Mouse (Mus musculus): ENCODE results near the gene Ncf2. TPM values are rescaled to one million over a fixed set of nuclear protein-coding genes. Genes with fewer than 3 reads are reported as not detected.
A peak's percentile ranks its signal among the peaks of the same experiment; 100 is the strongest.
"Not testable (repeated sequence)": the region's sequence is repeated elsewhere in the genome, so short reads cannot be mapped to it uniquely, and the experiment has no call there.

Gene Ncf2
- total RNA-seq (2021): 1 to 10 TPM; 4.4 to 6.0 TPM

DNA sequence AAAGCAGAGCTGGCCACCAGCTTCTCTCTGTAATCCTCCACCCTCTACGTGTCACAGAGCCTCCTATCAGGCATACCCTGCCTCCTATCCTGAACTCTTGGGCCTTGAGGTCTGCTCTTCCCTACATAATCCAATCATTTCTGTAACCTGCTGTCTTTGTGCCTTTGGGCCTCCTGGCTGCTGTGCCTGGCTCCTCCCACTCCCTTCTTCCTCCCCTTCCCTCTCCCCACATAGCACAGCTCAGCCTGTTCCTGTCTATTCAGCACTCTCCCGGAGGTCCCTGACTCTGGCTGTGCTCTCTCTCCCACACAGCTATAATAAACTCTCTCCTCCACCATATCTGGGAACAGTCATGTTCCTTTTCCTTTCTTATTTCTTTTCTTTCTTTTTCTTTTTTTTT lies at the start of gene Ncf2:
TSS of gene Ncf2 (plus strand) at position 298 of the 400 bp plus-strand sequence.
- no peak for DNase-seq
- intact Hi-C loops (cut with DNase I): loop anchor here (10.0 kb wide), 1 partner anchor 575 kb away; no protein-coding TSS in a partner anchor

DNA sequence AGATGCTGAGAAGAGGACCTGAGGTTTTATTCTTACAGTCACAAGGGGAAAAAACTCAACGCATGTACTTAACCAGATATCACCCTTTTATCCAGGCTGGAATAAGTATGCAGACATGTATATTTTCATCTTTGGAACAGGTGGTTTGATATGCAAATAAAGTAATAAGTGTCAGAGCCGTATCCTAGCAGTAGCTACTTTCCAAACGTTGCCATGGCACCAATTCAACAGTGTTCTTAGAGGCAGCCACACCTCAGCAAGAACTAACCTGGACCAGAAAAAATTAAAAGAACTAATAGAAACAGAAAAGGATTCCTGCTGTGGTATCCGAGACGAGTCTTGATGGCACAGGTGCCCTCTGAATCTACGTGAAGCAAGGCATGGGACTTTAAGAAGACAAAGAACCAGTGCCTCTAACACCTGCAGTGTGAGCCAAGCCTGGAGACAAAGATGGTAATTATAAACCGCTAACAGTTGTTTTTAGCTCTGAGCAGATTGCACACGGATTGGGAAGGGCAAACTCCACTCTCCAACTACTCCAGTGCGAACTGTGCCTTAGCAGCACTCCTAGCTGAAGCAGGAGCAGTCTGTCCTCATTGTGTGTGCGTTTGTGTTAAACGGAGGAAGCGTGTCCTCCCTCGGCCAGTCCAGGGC lies 49.6 kb upstream of the Ncf2 start, which contains the start of gene Apobec4:
TSS of gene Apobec4 (plus strand) at position 240 of the 654 bp plus-strand sequence.
- no peak for DNase-seq
- intact Hi-C loops (cut with DNase I): no loop called here

DNA sequence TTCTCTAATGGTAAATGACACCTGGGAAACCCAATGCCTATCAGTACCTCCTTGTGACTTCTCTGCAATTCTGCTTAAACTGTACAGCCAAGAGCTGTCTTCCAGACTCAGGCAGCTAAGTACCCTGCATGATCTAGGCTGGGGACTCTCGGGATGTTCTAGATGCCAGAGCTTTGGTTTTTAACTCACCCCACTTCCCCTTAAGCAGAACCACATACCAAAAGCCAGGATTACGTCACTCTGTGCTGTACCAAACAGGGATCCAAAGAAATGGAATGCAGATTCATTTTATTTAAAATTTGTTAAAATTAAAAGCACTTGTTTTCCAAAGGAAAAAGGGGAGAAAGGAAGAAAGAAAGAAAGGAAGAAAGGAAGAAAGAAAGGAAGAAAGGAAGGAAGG lies 38.2 kb upstream of the Ncf2 start:
- intact Hi-C loops (cut with DNase I): loop anchor here (10.0 kb wide), 1 partner anchor 367 kb away; the partner anchor contains the start of gene Colgalt2
- DNase-seq: no peak

DNA sequence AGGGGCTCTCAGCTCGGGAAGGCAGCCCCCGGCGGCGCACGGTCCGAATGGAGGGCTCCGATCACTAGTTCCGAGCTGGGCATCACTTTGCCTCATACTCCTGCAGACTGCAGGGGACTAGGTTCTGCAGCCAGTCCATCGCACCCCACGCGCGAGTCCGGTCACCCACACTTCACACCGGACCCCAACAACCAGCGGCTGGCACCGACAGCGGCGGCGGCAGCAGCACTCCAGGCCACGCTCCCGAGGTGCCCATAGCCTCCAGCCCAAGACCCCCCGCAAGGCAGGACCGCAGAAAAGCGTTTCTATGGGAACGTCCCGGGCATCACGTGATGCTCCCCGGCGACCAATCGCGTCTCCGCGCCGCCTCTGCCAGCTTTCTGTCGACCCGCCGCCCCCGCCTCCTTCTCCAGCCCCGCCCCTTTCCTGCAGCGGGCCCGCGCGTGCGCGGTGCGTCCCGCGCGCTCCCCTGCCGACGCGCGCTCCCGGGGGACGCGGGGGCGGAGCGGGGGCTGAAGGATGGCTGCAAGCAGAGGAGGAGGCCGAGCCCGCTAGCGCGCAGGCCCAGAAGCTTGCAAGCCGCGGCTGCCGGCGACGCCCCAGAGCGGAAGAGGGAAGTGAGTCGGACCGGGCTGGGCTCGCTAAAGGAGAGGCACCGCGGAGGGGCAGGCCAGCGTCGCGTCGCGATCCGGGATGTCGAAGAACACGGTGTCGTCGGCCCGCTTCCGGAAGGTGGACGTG lies 33.8 kb upstream of the Ncf2 start, which contains the start of the genes Rgl1 and Arpc5:
TSS of gene Rgl1 (minus strand) at position 320 of the 741 bp plus-strand sequence.
TSS of gene Arpc5 (plus strand) at position 511 of the 741 bp plus-strand sequence.
- peak; percentile 96 to 97 for DNase-seq
- intact Hi-C loops (cut with DNase I): loop anchor here (5.0 to 10.0 kb wide), 2 partner anchors 244 to 371 kb away; partner anchors contain the start of gene Colgalt2

DNA sequence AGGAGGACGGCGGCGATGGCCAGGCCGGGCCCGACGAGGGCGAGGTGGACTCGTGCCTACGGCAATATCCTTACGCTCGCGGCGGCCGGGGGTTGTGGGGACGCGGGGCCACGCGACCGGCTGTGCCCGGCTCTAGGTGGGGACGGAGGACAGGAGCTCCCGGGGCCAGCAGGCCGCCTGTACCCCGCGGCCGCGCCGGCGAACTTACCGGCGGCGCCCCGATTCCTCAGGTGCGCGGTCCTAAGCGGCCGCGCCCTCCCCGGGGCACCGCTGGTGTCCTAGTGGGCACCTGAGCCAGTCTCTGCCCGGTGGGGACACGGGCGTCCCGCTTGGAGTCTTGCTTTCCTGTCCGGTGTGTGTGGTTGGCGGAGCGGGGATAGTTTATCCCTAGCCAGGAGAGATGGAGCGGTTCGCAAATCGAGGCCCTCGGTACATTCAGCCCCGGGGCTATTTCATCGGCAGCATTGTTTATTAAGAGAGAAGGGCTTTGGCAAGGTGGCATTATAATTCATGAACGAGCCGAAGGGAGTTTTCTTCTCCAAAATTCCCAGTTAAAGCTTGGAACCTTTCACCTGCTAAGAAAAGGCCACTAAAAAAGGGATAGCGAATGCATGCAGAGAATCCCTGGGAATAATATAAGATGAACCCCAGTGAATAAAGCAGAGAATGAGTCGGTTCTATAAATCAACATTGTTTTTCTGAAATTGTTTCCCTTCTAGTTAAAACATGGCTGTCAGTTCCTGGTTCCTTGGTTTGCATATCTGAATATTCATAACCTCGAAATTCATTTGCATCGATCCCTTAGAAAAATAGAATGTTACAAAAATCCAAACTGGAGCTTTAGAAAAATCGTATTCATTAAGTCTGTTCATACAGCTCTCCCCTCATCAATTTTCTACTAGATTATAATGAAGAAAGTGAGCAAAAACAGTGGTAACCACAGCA lies 32.9 kb upstream of the Ncf2 start:
- intact Hi-C loops (cut with DNase I): loop anchor here (5.0 to 10.0 kb wide), 2 partner anchors 245 to 372 kb away; partner anchors contain the start of gene Colgalt2
- DNase-seq: peak in 1 of 2 experiments; percentile 48

DNA sequence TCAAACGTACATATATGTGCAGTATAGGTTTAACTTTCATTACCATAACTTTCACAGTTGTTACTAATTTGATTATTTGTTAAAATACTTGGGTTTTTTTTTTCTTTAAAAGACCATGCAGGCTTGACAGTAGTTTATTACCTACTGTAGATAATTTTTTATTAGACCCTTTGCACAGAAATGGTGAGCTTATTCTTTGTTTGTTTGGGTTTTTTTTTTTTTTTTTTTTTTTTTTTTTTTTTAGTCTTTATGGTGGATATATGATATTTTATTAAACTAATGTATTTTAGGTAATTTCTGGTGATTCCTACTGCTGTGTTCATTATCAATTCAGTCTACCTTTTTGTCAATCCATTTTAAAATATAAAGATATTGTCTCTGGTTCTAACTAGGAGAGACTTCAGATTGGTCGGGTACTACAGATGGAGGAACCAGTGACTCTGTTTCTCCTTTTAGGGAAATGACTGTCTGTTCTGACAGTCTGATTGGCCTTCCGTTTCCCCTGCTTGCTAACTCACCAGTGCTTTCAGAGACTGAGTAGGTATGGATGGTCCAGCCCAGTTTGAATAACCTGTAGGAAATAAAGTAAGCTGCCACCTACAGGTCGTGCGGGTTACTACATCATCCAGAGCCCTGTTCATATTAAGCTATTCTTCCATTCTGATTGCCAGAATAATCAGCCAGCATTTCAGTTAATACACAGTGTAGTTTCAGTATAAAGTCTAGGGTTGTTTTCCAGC lies 32.1 kb upstream of the Ncf2 start:
- peak; percentile 80 to 87 for DNase-seq
- intact Hi-C loops (cut with DNase I): loop anchor here (2.0 to 10.0 kb wide), 3 partner anchors 137 to 373 kb away; partner anchors contain the start of gene Colgalt2

DNA sequence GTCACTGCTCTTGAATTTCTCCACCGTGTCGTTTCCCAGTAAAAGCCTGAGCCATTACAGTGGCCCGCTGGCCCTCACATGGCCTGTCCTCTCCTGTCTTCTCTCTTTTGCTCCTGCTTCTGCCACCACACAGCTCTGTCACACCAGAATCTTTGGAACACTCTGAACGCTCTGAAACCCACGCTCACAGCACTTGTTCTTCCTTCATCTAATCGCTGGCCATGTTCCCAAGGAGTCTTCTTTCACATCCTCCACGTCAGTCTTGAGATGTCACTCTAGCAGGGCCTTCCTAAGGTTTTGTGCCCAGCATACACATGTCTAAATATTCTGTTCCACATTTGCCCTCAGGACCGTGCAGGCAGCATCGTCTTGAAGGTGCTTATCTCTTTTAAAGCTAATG lies 29.0 kb upstream of the Ncf2 start:
- no peak for DNase-seq
- intact Hi-C loops (cut with DNase I): no loop called here

DNA sequence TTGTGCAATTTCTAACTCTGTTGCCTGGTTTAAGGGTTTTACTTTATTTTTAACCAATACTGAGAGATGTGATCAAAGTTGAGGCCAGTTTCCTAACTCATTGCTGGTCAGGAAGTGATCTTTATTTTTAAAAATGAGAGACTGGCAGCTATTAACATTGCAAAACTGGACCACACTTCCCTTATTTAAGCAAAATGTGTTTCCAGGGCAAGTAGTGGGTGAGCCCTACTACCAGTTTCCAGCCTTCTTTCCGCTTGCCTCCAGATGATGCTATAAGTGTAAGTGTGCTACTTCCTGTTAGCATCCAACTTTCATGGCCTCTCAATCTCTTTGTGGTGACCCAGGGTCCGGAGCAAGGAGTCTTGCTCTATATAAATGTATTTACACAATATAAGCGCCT lies 25.4 kb upstream of the Ncf2 start:
- intact Hi-C loops (cut with DNase I); DNase-seq: not testable (repeated sequence)

DNA sequence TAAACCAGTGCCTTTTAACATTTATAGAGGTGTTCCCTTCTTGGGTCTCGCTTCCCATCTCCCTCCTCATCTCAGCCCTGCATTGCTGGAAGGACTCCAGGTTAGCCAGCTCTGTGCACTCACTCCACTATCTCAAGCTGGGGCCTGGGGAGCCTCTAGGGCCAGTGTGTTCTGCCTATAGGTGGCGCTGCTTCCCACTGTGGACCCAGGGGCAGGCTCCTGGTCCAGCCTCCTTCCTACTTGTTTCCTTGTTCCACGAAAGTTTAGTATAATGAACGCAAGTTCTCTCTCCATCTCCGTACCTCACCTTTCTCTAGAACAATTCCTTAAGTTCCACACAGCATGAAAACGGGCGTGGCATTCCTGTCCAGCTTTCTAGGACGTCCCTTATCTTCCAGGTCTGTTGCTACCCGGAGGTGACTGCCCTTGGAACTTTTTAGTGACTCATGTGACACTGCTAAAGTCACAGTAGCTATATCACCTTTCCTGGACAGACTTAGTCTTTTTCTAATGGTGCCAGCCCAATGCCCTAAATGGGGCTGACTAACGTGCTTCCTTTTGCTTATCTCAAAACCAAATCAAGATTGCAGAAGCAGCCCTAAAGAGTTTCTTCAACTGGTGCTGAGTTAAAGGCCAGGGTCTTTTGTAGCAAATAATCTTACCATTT lies 20.8 kb upstream of the Ncf2 start:
- intact Hi-C loops (cut with DNase I): no loop called here
- DNase-seq: peak; percentile 77 to 82

DNA sequence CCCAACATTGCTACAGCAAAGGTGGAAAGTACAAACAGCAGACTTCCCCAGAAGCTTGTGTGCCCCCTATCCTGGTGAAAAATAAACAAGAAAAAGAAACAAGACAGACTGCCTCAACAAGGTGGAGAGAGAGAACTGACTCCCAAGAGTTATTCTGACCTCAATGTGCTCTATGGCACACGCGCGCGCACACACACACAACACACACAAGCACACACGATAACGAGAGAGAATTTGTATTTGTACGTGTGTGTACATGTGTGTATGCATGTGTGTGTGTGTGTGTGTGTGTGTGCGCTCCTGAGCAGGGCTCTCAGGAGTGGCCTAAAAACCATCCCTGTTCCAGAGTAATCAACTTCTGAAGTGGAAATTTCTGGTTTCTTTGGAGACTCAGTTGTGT lies 15.4 kb upstream of the Ncf2 start:
- no peak for DNase-seq
- intact Hi-C loops (cut with DNase I): no loop called here

DNA sequence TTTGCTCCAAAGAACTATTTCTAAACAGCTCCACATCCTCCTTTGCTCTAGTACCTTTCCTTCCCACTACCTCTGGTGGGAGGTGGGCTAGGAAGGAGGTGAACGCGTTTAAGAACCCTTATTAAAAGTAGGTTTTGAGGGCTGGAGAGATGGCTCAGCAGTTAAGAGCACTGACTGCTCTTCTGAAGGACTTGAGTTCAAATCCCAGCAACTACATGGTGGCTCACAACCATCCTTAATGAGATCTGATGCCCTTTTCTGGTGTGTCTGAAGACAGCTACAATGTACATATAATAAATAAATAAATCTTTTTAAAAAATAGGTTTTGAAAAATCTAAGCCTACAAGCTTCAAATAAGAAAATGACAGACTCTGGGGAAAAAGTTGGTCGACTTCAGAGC lies 14.5 kb upstream of the Ncf2 start:
- DNase-seq; intact Hi-C loops (cut with DNase I): not testable (repeated sequence)

DNA sequence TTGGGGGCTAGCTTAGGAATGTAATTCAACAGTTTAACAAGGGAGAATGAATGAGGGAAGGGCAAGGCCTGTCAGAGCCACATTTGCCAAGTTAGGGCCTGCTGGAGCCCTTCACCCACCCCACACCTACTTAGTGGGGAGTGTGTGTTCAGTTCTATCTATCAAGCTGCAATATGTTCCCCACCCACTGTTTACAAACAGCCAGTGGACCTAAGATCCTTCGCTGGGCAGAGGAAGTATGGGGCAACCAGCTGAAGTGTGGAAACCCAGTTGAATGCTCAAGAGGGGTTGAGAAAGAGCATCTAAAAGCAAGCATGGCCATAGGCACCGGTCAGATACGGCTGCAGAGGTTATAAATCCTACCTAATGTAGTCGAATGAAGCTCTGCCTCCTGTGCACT lies 13.0 kb upstream of the Ncf2 start:
- intact Hi-C loops (cut with DNase I): no loop called here
- no peak for DNase-seq

DNA sequence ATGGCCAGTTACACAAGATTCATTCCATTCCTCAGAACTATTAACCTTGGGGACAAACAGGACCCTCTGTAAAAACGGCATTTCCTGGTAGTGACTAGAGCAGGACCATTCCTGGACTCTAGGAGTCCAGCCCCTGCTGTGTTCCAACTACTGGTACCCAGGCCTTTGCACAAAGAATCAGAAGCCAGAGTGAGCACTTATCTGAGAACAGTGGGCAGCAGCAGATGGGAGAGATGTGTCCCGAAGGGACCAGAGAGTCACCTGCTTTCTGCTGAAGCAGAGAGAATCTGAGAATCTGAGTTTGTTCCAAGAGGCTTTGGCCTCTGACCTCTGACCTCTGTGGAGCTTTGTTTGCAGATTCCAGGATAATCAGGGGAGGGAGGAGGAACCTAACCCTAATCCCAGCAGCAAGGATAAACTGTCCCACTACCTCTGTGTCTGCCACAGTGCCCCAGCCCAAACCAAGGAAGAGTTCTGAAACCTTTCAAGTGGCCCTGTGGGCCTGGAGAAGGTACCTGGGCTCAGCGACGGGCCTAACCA lies 11.8 kb upstream of the Ncf2 start:
- intact Hi-C loops (cut with DNase I): no loop called here
- DNase-seq: no peak

DNA sequence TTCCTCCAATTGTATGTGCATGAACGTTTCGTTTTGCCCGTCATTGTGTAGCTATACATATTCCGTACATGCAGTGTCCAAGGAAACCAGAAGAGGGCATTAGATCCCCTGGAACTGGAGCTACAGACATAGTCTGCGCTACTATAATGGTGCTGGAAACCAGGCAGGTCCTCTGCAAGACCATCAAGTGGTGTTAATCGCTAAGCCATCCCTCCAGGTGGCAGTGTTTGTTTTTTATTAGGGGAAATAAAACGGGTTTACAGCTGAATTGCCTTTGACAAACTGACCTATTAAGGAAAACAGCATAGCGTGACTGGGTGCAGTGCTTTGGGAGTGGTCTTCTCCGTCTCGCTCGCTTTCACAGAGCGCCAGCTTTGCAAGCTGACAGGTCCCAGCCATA lies 9.7 kb upstream of the Ncf2 start:
- DNase-seq: peak; percentile 49 to 51
- intact Hi-C loops (cut with DNase I): loop anchor here (1.0 to 10.0 kb wide), 3 partner anchors 114 to 585 kb away; no protein-coding TSS in a partner anchor

DNA sequence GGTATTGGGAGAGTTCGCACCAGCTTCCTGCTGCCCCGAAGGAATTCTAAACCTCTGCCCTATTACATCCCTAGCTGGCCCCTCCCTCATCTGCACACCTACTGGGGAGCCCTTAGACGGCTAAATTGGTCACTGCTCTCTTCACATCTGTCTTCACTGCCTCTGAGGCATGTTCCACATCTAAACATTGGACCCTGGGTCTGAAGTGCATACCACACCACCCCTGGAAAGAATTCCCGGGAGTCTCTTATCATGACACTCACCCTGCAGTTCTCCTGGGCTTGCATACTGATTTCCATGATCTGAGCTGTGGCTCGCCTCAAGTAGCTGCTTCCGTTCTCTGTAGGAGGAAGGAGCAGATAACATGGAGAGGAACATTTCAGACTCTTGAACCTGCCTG lies 9.2 kb upstream of the Ncf2 start:
- intact Hi-C loops (cut with DNase I): loop anchor here (1.0 to 10.0 kb wide), 3 partner anchors 113 to 584 kb away; no protein-coding TSS in a partner anchor
- no peak for DNase-seq

DNA sequence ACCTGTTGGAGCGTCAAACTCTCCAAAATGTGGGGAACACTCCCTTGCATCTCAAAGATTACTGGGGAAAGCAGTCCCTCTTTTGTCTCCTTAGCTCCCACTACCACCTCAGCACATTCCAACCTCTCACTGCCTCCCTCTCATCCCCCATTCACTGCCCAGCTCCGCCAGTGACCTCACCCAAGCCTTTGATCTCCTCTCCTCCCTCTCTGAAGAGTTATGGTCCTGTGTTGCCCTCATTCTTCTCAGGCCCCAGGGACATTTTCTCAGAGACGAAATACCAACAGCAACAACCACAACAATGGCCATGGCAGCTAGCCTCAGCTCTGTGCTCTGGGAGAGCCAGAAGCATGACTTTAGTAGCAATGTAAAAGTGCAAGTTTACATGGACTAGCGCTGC lies 8.7 kb upstream of the Ncf2 start:
- no peak for DNase-seq
- intact Hi-C loops (cut with DNase I): loop anchor here (5.0 to 10.0 kb wide), 2 partner anchors 301 to 584 kb away; no protein-coding TSS in a partner anchor

DNA sequence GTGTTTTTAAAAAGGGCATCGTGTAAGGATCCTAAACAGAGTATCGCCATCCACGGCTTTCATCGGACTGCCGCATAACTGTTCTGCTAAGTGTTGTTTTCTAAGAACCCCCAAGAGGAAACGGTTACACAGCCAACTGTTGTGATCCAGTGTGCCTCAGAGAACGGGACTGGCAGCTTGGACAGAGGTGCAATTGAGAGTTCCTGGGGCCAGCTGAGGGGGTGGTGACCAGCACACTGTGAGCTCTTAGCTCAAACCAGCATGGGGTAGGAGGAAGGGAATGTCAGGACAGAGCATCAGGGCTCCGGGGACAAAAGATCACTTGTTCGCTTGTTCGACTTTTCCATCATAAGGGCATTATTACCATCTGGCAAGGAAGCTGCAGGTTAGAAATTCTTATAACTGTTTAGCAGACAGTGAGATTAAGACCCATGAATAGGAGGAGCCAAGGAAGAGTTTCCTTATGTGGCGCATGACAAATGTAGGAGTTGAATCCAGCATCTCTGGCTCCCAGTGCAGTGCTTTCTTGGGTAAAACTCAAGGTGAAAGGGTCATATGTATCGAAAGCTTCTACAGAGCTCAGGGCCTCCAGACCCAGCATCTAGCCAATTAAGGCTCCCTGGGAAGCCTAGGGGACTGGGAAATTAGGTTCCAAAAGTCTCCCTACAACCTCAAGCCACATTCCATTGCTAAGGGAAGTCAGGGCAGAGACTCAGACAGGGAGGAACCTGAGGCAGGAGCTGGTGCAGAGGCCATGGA lies 7.1 kb upstream of the Ncf2 start:
- DNase-seq: no peak

More for the DNA sequence above, 7.1 kb upstream of the Ncf2 start:
- intact Hi-C loops (cut with DNase I): loop anchor here (5.0 to 10.0 kb wide), 2 partner anchors 299 to 582 kb away; no protein-coding TSS in a partner anchor
